Mouse (Mus musculus) bone marrow macrophage, adult 2 months (primary cell): ENCODE results near the gene Cyp24a1.

ENCODE experiments used
- CTCF ChIP-seq: IDR thresholded peaks from 2 replicates; pipeline ENCODE4 v1.5.1; 2012; ENCODE audit warnings: low read depth, mild to moderate bottlenecking, low read length, moderate library complexity
- POLR2A ChIP-seq: IDR thresholded peaks from 2 replicates; pipeline ENCODE4 v1.6.1; 2012; ENCODE audit warnings: mild to moderate bottlenecking, low read depth, low read length, borderline replicate concordance

- no peak for TF ChIP-seq CTCF
- no peak for TF ChIP-seq POLR2A
These were observed 26.4 kb downstream of the Cyp24a1 start for GRCm38 (mm10) chr2:170470591-170470990.
